Mouse (Mus musculus) embryonic facial prominence, embryonic 13.5 days (tissue): Measurements from ENCODE around the gene Myl4. TPM values are rescaled to one million over a fixed set of nuclear protein-coding genes. Genes with fewer than 3 reads are reported as not detected.

Experiments used
- ATAC-seq: fragments of 200-750 bp; cut with Nextera tagmentation; 2 replicates; pipeline ENCODE4 v1.8.0; 2017; ENCODE audit warnings: low read depth; ENCODE audit not compliant: insufficient number of reproducible peaks, insufficient read depth, low FRiP score, low TSS enrichment
- H3K27ac ChIP-seq: fragments of 300-500 bp; sonication (generic); 2 replicates; pipeline ENCODE4 v1.5.1; 2015; ENCODE audit warnings: moderate library complexity, mild to moderate bottlenecking, inconsistent platforms
- H3K27me3 ChIP-seq: fragments of 300-500 bp; sonication (generic); 2 replicates; pipeline ENCODE4 v1.6.1; 2015; ENCODE audit warnings: mild to moderate bottlenecking, inconsistent platforms
- H3K36me3 ChIP-seq: fragments of 300-500 bp; sonication (generic); 2 replicates; pipeline ENCODE4 v1.6.1; 2015; ENCODE audit warnings: mild to moderate bottlenecking, inconsistent platforms
- H3K4me1 ChIP-seq: fragments of 300-500 bp; sonication (generic); 2 replicates; pipeline ENCODE4 v1.6.1; 2015; ENCODE audit warnings: inconsistent platforms
- H3K4me2 ChIP-seq: fragments of 300-500 bp; sonication (generic); 2 replicates; pipeline ENCODE4 v1.6.1; 2015; ENCODE audit warnings: moderate library complexity, mild to moderate bottlenecking, inconsistent platforms
- H3K4me3 ChIP-seq: fragments of 300-500 bp; sonication (generic); 2 replicates; pipeline ENCODE4 v1.5.1; 2015; ENCODE audit warnings: mild to moderate bottlenecking, inconsistent platforms
- H3K9ac ChIP-seq: fragments of 300-500 bp; sonication (generic); 2 replicates; pipeline ENCODE4 v1.6.1; 2015; ENCODE audit warnings: mild to moderate bottlenecking, inconsistent platforms
- H3K9me3 ChIP-seq: fragments of 300-500 bp; sonication (generic); 2 replicates; pipeline ENCODE4 v1.6.1; 2016; ENCODE audit warnings: inconsistent platforms
- WGBS: fragments of 180-500 bp; shearing (Covaris S2); methylation state at CpG from one replicate; pipeline ENCODE4 v1.1.7; 2015; ENCODE audit warnings: mixed read lengths; 5-methylcytosine and 5-hydroxymethylcytosine counted together
- polyA plus RNA-seq: library from polyadenylated mRNA; unstranded; fragments of >200 nt; fragmentation: Nextera tagmentation; extraction: Ambion mirVana; gene quantifications from 2 replicates; pipeline ENCODE4 v1.2.1, GENCODE M21; 2015

Myl4 gene
- polyA plus RNA-seq, 1 experiment from 2014 or later: 18.0 TPM

DNA sequence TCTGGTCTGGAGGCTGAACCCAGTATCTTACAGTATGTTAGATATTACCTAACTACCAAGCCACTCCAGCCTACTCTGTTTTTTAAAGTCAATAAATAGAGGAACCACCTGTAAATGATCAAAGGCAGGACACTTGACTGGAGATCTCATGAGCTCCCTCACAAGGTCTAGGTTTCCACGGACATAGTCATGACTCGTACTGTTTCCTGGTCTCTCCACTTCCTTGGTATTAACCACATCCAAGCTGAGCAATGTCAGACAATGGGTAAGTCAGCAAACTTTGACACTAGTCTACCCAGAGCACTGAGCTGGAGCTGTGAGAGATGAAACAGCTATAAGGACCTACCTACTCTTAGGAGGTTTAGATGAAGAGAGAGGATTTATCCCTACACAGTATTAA, 88.4 kb downstream of the Myl4 start:
- 48% methylated on average over 2 of the region's 2 CpGs for WGBS
- no peak overlapping the region for H3K9ac ChIP-seq
- H3K4me2 ChIP-seq: no peak overlapping the region
- H3K4me1 ChIP-seq: no peaks in the 10 kb centered on the region
- no peak for ATAC-seq
- no peak overlapping the region for H3K4me3 ChIP-seq
- H3K9me3 ChIP-seq: no peaks in the 10 kb centered on the region
- no peaks in the 10 kb centered on the region for H3K27me3 ChIP-seq
- H3K27ac ChIP-seq: no peak overlapping the region
- H3K36me3 ChIP-seq: no peaks in the 10 kb centered on the region

DNA sequence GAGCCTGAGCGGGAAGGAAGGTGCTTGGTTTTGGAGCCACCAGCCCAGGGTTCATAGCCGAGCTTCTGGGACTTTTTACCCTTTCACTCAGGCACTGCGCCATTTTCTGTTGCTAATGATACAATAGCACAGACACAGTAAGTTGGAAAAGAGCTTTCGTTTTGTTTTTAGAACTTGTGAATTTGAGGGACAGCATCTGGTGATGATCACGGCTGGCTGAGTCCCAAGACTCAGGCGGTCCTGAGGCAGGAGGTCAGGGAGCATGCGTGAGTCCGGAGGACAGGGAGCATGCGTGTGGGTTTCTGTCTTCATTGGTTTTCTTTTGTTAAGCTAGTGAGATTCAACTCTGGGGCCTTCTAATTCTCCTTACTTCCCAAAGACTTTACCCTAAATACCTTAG, 89.2 kb downstream of the Myl4 start:
- ATAC-seq: no peak
- no peaks in the 10 kb centered on the region for H3K27me3 ChIP-seq
- 77% methylated on average over 9 of the region's 9 CpGs for WGBS

DNA sequence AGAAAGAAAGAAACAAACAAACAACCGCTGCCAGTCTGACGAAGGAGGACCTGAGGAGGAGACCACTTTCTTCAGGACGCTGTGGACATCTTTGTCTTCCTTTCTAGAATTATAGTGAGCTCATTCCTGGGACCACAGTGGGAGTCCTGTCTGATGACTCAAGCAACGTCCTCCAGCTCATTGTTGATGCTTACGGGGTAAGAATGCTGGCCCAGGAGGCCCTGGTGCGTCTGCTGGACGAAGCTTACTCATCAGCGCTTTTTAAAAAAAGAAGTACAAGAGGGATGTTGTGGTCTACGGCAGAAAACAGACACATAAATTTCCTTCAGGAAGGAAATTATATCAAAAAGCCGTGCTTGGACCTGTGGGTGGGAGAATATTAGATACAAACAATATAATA, 90.4 kb downstream of the Myl4 start:
- ATAC-seq: no peak
- WGBS: 87% methylated on average over 10 of the region's 10 CpGs
- H3K9me3 ChIP-seq: no peaks in the 10 kb centered on the region

More for the DNA sequence above, 89.2 kb downstream of the Myl4 start:
- H3K4me3 ChIP-seq: no peak overlapping the region
- no peaks in the 10 kb centered on the region for H3K36me3 ChIP-seq
- H3K9ac ChIP-seq: no peak overlapping the region
- H3K9me3 ChIP-seq: no peaks in the 10 kb centered on the region
- no peaks in the 10 kb centered on the region for H3K4me1 ChIP-seq
- H3K27ac ChIP-seq: no peak overlapping the region
- H3K4me2 ChIP-seq: no peak overlapping the region

DNA sequence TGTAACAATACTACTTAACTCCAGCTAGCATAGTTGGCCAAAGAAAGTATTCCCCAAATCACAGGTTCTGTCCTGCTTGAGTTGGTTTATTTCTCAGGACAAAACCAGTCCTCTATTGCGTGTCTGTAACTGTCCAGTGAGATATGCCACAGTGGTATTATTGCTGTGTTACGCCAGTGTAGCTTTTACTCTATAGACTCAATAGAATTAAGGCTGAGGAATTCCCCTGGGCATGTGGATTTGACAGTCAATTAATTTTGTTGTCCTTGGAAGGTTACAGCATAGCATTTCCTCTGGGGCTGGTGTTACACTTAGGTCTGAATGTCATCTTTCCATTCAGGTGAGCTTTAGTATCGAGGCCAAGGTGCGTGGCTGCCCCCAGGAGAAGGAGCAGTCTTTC, 92.8 kb downstream of the Myl4 start:
- Histone ChIP-seq H3K27ac (no peak overlapping the region), H3K9me3 (no peaks in the 10 kb centered on the region), H3K4me3 (no peak overlapping the region), H3K9ac (no peak overlapping the region), H3K27me3 (no peaks in the 10 kb centered on the region), H3K4me1 (peaks cover 3% of the 10 kb centered on the region; the same call in 1 of the 2 replicates), H3K36me3 (no peaks in the 10 kb centered on the region), H3K4me2 (no peak overlapping the region)
- 78% methylated on average over 4 of the region's 4 CpGs for WGBS
- ATAC-seq: no peak

More for the DNA sequence above, 90.4 kb downstream of the Myl4 start:
- no peaks in the 10 kb centered on the region for H3K4me1 ChIP-seq
- H3K36me3 ChIP-seq: no peaks in the 10 kb centered on the region
- no peaks in the 10 kb centered on the region for H3K27me3 ChIP-seq
- H3K27ac ChIP-seq: no peak overlapping the region
- H3K4me2 ChIP-seq: no peak overlapping the region
- H3K9ac ChIP-seq: no peak overlapping the region
- no peak overlapping the region for H3K4me3 ChIP-seq

Other genes starting within 250 kb of the Myl4 start
- gene Kansl1, start 81.8 kb upstream of the Myl4 start, polyA plus RNA-seq: 29.9 and 32.0 TPM in 2 replicates
- 45.4 and 57.1 TPM in 2 replicates for gene Cdc27, start within 50 bp of the Myl4 start, polyA plus RNA-seq
- 3.9 and 4.2 TPM in 2 replicates for gene Itgb3, start 57.3 kb downstream of the Myl4 start, polyA plus RNA-seq
- gene Gm11639, start 135.0 kb downstream of the Myl4 start, polyA plus RNA-seq: 0.01 TPM in 1 of 2 replicates, not detected in the other